Mouse (Mus musculus) spleen, postnatal 36 days (tissue): ENCODE data around the gene Krtap1-3.

ENCODE experiments used
- DNase-seq, 2 experiments: peaks; one replicate each; pipeline ENCODE4 v3.0.0; 2022; ENCODE audit warnings: low spot score in 2 of 2, mixed read lengths in 1 of 2

Krtap1-3 gene

GRCm38 (mm10) chr11:99557976-99558745, 33.0 kb downstream of the Krtap1-3 start:
- DNase-seq, result no peak

- no peak for DNase-seq
Measured at GRCm38 (mm10) chr11:99556753-99557152, 34.4 kb downstream of the Krtap1-3 start, which contains the start of gene Krtap3-2. Krtap3-2 (minus strand) TSS chr11:99556853.

- DNase-seq, result no peak
Measured at GRCm38 (mm10) chr11:99556195-99556594, 34.9 kb downstream of the Krtap1-3 start.

- DNase-seq, result no peak
Measured at GRCm38 (mm10) chr11:99550765-99551164, 40.4 kb downstream of the Krtap1-3 start, which contains the start of gene Krtap3-3. Krtap3-3 (minus strand) TSS chr11:99550865.

- no peak for DNase-seq
Measured at GRCm38 (mm10) chr11:99547892-99548291, 43.2 kb downstream of the Krtap1-3 start.
